Mouse (Mus musculus) midbrain, embryonic 10.5 days (tissue): Measurements from ENCODE around the gene Pdha1. TPM values are rescaled to one million over a fixed set of nuclear protein-coding genes. Genes with fewer than 3 reads are reported as not detected.
A peak's percentile ranks its signal among the peaks of the same experiment; 100 is the strongest.

Source experiments
- DNase-seq: peaks from one replicate; pipeline ENCODE4 v3.0.0-alpha.2; 2017; ENCODE audit warnings: low spot score
- H3K27ac ChIP-seq: fragments of 300-500 bp; sonication (generic); replicated peaks from 2 replicates; pipeline ENCODE4 v1.5.1; 2016; ENCODE audit warnings: mild to moderate bottlenecking
- H3K27me3 ChIP-seq: fragments of 300-500 bp; sonication (generic); 2 replicates; pipeline ENCODE4 v1.6.1; 2016; ENCODE audit warnings: low read depth, mild to moderate bottlenecking; ENCODE audit not compliant: poor library complexity, severe bottlenecking
- H3K36me3 ChIP-seq: fragments of 300-500 bp; sonication (generic); 2 replicates; pipeline ENCODE4 v1.6.1; 2016; ENCODE audit warnings: mild to moderate bottlenecking, moderate library complexity
- H3K4me1 ChIP-seq: fragments of 300-500 bp; sonication (generic); 2 replicates; pipeline ENCODE4 v1.6.1; 2016
- H3K4me3 ChIP-seq: fragments of 300-500 bp; sonication (generic); 2 replicates; pipeline ENCODE4 v1.5.1; 2016; ENCODE audit warnings: mild to moderate bottlenecking, moderate library complexity
- H3K9me3 ChIP-seq: fragments of 300-500 bp; sonication (generic); replicated peaks from 2 replicates; pipeline ENCODE4 v1.6.1; 2016; ENCODE audit warnings: mild to moderate bottlenecking
- WGBS: fragments of 180-500 bp; shearing (Covaris S2); methylation state at CpG from one replicate; pipeline ENCODE4 v1.1.7; 2016; 5-methylcytosine and 5-hydroxymethylcytosine counted together
- polyA plus RNA-seq: library from polyadenylated mRNA; unstranded; fragments of >200 nt; fragmentation: Nextera tagmentation; extraction: Ambion mirVana; gene quantifications from 2 replicates; pipeline ENCODE4 v1.2.1, GENCODE M21; 2016

Gene Pdha1
- polyA plus RNA-seq, 1 experiment from 2014 or later = 139 TPM

DNA sequence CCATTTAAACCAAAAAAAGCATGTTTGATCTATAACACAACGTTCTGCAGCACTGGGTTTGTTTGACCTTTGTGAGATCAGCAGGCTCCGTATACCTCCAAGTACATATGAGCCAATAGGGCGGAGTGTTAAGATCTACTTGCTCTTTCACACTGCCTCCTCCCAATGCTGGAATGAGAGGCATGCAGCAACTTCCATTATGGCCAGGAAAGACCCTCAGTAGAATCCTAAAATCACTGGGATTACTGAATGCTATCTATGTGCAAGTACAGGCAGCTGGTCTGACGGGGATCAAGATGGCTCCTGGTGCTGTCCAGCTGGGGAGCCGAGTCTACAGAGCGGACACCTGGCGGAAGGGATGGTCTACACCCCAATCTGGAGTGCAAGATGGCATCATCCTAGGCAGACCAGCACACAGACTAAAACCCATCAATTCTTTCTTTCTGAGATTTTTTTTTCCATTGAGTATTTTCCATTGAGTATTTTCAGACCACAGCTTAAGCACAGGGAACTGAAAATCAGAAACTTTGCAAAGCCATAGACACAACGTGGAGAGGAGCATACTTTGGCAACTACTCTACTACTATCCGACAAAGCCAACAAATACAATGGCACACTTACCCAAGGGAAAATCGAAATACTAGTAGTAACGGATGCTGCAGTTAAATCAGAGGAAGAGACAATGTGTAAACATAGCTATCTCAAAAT is 3.9 kb downstream of the Pdha1 start:
- Histone ChIP-seq H3K27ac (no peak overlapping the region), H3K4me1 (peaks cover 23% of the 10 kb centered on the region), H3K4me3 (peak overlapping the region; percentile 74; the same call in 1 of the 2 replicates), H3K36me3 (peaks cover 34% of the 10 kb centered on the region), H3K9me3 (no peaks in the 10 kb centered on the region), H3K27me3 (peaks cover 73% of the 10 kb centered on the region)
- 81% methylated on average over 11 of the region's 11 CpGs for WGBS
- no peak for DNase-seq

DNA sequence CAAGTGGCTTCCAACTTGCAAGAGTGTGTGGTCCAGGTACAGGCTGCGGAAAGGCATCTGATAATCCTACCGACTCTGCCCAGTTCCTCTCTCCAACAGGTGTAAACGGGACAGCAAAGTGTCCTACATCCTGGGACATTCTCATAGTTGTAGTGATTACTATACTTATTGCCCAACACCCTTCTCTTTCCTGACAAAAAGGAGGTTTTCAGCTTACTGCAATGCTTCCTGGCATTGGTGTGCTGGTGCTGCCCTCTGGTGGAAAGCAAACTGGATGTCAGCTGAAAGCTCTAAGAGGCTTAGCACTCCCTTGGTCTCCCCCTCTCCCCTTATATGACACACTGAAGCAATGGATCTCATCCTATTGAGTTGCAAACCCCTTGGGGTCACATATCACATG is 21.6 kb downstream of the Pdha1 start:
- no peak overlapping the region for H3K4me3 ChIP-seq
- H3K27ac ChIP-seq = no peak overlapping the region
- H3K4me1 ChIP-seq = no peaks in the 10 kb centered on the region
- no peaks in the 10 kb centered on the region for H3K9me3 ChIP-seq
- peaks cover 33% of the 10 kb centered on the region for H3K36me3 ChIP-seq
- 89% methylated on average over 3 of the region's 3 CpGs for WGBS
- H3K27me3 ChIP-seq = peaks cover 87% of the 10 kb centered on the region
- peak; percentile 52 for DNase-seq

DNA sequence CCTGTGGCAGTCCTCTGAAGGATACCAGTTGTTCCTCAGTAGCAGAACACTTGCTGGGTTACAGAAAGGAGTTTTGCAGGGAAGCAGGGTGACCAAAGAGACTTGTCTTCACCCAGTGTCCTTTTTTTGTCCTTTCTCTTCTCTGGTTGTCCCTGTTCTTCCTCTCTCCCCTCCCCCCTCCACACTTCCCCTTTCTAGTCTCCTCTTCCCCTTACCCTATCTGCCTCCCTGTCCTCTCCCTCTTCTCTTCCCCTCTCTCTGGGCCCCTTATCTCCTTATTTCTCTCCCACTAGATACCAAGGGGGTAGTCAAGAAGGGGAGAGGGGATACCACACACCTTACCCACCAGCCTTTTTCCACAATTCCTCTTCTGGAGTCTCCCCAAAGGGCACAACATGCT is 22.1 kb downstream of the Pdha1 start:
- no peak for DNase-seq
- Histone ChIP-seq H3K27me3 (peaks cover 87% of the 10 kb centered on the region), H3K9me3 (no peaks in the 10 kb centered on the region), H3K4me3 (no peak overlapping the region), H3K4me1 (no peaks in the 10 kb centered on the region), H3K27ac (no peak overlapping the region), H3K36me3 (peaks cover 28% of the 10 kb centered on the region)

DNA sequence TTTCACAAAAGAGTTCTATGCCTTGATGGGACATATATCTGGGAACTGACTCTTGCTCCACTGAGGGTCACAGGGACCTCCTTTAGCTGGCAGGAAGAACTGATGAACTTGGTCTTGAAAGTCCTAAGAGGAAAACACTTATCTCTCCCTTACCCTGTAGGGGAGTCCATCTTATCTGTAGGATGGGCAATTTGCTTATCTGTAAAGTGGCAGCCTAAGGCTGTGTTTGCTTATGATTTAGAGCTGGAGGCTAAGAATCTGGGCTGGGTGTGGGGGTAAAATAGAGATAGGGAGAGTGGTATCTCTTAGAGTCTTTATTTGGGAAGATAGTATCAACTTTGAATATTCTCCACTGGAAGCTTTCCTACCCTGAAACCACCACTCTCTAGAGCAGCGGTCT is 24.4 kb downstream of the Pdha1 start:
- Histone ChIP-seq H3K36me3 (peaks cover 7% of the 10 kb centered on the region), H3K27ac (no peak overlapping the region), H3K4me1 (no peaks in the 10 kb centered on the region), H3K27me3 (peaks cover 86% of the 10 kb centered on the region), H3K4me3 (no peak overlapping the region), H3K9me3 (no peaks in the 10 kb centered on the region)
- 80% methylated on average over 1 of the region's 1 CpGs for WGBS
- DNase-seq = no peak

DNA sequence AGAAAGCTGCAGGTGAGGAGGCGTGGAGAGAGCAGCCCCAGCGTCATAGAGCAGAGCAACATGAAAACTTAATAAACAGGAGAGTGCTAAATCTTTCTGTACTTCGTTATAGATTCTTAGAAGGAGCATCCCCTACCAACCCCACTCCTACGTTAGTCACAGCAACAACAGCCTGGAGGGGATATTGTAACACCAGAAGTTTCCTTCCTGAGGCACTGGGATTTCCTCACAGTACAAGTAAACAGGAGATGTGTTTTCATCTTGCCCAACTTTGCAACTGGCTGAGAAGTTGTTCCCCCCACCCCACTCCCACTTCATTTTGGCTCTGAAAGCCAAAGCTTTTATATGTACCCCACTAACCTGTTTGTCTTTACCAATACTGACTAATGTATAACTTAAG is 30.4 kb downstream of the Pdha1 start:
- no peak for DNase-seq
- WGBS = 65% methylated on average over 4 of the region's 4 CpGs
- Histone ChIP-seq H3K9me3 (no peaks in the 10 kb centered on the region), H3K36me3 (no peaks in the 10 kb centered on the region), H3K4me3 (no peak overlapping the region), H3K27me3 (peaks cover 85% of the 10 kb centered on the region), H3K27ac (no peak overlapping the region), H3K4me1 (no peaks in the 10 kb centered on the region)

DNA sequence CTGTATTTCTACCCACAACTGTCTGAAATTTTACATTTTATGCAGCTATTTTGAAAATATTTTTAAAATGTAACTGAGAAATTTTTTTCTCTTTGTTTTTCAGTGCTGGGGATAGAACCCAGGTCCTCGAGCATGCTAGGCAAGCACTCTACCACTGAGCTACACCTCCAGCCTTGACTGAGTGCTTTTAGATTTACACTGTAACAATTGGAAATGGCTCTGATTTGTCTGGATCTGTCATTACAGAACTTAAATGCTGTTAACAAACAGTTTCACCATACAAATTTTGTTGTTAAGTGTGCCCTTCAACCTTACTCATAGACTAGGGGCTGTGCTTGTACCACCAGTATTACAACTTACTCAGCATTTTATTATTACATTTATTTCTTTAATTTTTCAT is 46.2 kb downstream of the Pdha1 start:
- no peaks in the 10 kb centered on the region for H3K9me3 ChIP-seq
- WGBS = 67% methylated on average over 1 of the region's 1 CpGs
- no peak overlapping the region for H3K27ac ChIP-seq
- DNase-seq = no peak
- H3K4me3 ChIP-seq = no peak overlapping the region
- H3K27me3 ChIP-seq = peaks cover 50% of the 10 kb centered on the region
- no peaks in the 10 kb centered on the region for H3K4me1 ChIP-seq
- H3K36me3 ChIP-seq = no peaks in the 10 kb centered on the region

Other genes with a start within 250 kb of the Pdha1 start
- 0.37 and 0.46 TPM in 2 replicates for gene Map3k15, start 150.0 kb downstream of the Pdha1 start, polyA plus RNA-seq